Mouse (Mus musculus): ENCODE data around the gene Cdc37l1.

GRCm38 (mm10) chr19:29039334-29039733 is 49.2 kb downstream of the Cdc37l1 start:
- TF ChIP-seq CTCF (IDR thresholded peaks at IDR 0.05 in 2 of 3, conservative IDR thresholded peaks at IDR 0.05 in 1 of 3; ENCODE audit: control insufficient read depth in 1 of 3, insufficient read depth in 1 of 3, low read depth in 2 of 3, low read length in 3 of 3, poor library complexity in 1 of 3, severe bottlenecking in 1 of 3), result peak in 2 of 3 experiments; percentile 5 to 22; a peak in 1 of 6 replicates
- no peak for TF ChIP-seq MAX (IDR thresholded peaks at IDR 0.05; ENCODE audit: low read length)
- TF ChIP-seq EP300 (IDR thresholded peaks at IDR 0.05; ENCODE audit: low read depth in 1 of 2, low read length in 2 of 2), result no peak
- no peak for TF ChIP-seq POLR2A (IDR thresholded peaks at IDR 0.05; ENCODE audit: control insufficient read depth in 1 of 2, insufficient read depth in 1 of 2, low read depth in 1 of 2, low read length in 2 of 2, poor library complexity in 1 of 2)
- TF ChIP-seq RCOR1 (IDR thresholded peaks at IDR 0.05; ENCODE audit: low read depth, low read length), result no peak
- TF ChIP-seq HCFC1 (IDR thresholded peaks at IDR 0.05; ENCODE audit: low read depth, low read length), result no peak
- TF ChIP-seq MXI1 (IDR thresholded peaks at IDR 0.05; ENCODE audit: low read depth, low read length), result no peak
- no peak for TF ChIP-seq MAFK (IDR thresholded peaks at IDR 0.05; ENCODE audit: borderline replicate concordance, low read depth, low read length)
- no peak for TF ChIP-seq USF2 (IDR thresholded peaks at IDR 0.05; ENCODE audit: borderline replicate concordance in 1 of 2, insufficient read depth in 1 of 2, low read depth in 1 of 2, low read length in 2 of 2)
- TF ChIP-seq SIN3A (IDR thresholded peaks at IDR 0.05; ENCODE audit: low read length), result no peak
- TF ChIP-seq USF1 (IDR thresholded peaks at IDR 0.05; ENCODE audit: low read depth, low read length), result no peak
- no peak for TF ChIP-seq MYC (IDR thresholded peaks at IDR 0.05; ENCODE audit: low read depth, low read length)
- no peak for TF ChIP-seq TAL1 (IDR thresholded peaks at IDR 0.05; ENCODE audit: low read length)
- TF ChIP-seq NRF1 (IDR thresholded peaks at IDR 0.05; ENCODE audit: insufficient read depth, low read depth, low read length, poor library complexity, severe bottlenecking), result no peak
